Mouse (Mus musculus) CH12.LX (cell line): ENCODE data around the gene Fam89a.

Experiments
- CTCF ChIP-seq, 2 experiments: IDR thresholded peaks in 1 of 2; conservative IDR thresholded peaks in 1 of 2; 2 replicates each; pipeline ENCODE4 v1.5.1; 2011 to 2012; ENCODE audit warnings: low read depth in 2 of 2, low read length in 2 of 2, improper control_type of control experiment in 1 of 2, inconsistent platforms in 1 of 2, mild to moderate bottlenecking in 1 of 2, moderate library complexity in 1 of 2
- EP300 ChIP-seq: IDR thresholded peaks from 2 replicates; pipeline ENCODE4 v1.6.1; 2011; ENCODE audit warnings: low read length, improper control_type of control experiment
- POLR2A ChIP-seq: IDR thresholded peaks from 2 replicates; pipeline ENCODE4 v1.6.1; 2011; ENCODE audit warnings: low read depth, mild to moderate bottlenecking, improper control_type of control experiment, low read length
- RAD21 ChIP-seq: IDR thresholded peaks from 2 replicates; pipeline ENCODE4 v1.6.1; 2011; ENCODE audit warnings: low read depth, mild to moderate bottlenecking, low read length, improper control_type of control experiment, moderate library complexity
- SIN3A ChIP-seq: IDR thresholded peaks from 2 replicates; pipeline ENCODE4 v1.6.1; 2012; ENCODE audit warnings: low read length, improper control_type of control experiment, inconsistent platforms
- USF1 ChIP-seq: IDR thresholded peaks from 2 replicates; pipeline ENCODE4 v1.6.1; 2014; ENCODE audit warnings: low read depth, mild to moderate bottlenecking, inconsistent platforms, low read length, improper control_type of control experiment

DNA sequence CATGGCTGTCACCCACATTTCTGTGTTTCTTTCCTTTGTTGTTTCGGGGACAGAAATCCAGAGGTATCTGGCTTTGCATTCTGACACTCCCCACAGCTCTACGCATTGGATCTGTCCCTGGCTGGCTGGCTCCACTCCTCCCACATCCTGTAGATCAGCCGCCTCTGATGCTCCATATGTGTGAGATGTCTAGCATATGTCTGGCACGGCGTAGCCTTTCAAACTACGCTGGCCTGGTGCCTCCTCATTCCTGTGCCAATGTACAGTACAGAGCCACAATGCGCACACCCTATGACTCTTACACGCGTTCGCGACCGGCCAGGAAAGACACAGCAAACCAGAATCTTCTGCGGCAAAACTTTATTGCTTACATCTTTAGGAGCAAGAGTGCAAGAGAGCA, 33.0 kb upstream of the Fam89a start:
- TF ChIP-seq CTCF (conservative IDR thresholded peaks at IDR 0.05 in 1 of 2, IDR thresholded peaks at IDR 0.05 in 1 of 2; ENCODE audit: low read depth in 2 of 2, low read length in 2 of 2) (no peak), POLR2A (no peak), USF1 (no peak), RAD21 (no peak), EP300 (no peak), SIN3A (no peak)
